Mouse (Mus musculus): ENCODE results near the gene Mea1.

The Mea1 gene

DNA sequence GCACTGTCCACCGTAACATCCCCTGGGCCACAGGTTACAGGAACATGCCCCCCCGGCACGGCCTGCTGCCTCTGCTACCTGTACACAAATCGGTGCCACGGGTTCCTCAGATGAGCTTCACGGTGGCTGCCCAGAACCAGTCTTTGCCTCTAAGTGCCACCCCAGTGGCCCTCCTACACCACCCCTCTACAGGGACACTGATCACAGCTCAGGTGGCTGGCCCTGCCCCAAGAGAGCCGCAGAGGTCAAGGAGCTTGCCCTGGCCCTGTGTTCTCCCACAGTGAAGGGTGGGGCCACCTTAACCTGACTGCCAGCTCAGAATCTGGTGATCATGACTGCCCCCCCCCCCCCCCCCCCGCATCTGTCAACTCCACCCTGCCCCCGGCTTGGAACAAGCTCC, at the start of gene Mea1:
Mea1 (plus strand) TSS at position 378 of the 400 bp plus-strand sequence.
- DNase-seq (ENCODE audit: low spot score in 2 of 2) = no peak

GRCm38 (mm10) chr17:46629685-46630441, 48.7 kb upstream of the Mea1 start:
- no peak for DNase-seq (ENCODE audit: low spot score in 2 of 2)

GRCm38 (mm10) chr17:46636831-46637523, 41.6 kb upstream of the Mea1 start:
- peak; percentile 59 for DNase-seq (ENCODE audit: low spot score in 2 of 2)

- no peak for DNase-seq (ENCODE audit: low spot score in 2 of 2)
These were observed 38.7 kb upstream of the Mea1 start for GRCm38 (mm10) chr17:46639929-46640328.

- no peak for DNase-seq (ENCODE audit: low spot score in 2 of 2)
These were observed 36.5 kb upstream of the Mea1 start for GRCm38 (mm10) chr17:46642060-46642459.

DNA sequence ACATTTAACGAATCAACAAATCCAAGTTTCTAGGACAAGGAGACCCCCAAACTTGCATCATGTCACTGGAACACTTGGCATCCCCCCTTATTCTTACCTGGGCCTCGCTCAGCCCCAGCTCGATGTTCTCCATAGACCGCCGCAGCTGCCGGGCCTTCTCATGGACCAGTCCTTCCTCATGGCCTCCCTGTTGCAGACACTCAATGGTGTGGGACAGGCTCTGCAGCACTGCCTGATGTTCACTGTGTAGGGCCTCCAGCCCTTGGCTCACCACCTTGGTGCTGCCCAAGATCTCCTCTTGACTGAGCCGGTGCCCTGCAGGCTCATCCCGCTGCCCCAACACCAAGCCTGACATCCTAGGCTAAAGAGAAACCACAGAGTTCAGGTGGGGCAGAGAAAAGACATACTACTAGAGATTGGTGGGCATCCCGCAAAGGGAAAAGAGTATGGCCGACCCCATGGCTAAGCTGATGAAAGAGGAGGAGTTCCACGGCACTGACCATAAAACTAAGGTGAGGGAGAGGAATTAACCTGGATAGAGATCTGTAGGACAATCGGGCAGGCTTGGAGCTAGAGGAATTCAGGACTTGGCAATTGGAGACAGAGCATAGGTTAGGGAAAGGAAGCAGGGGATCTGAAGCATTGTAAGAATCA, 34.3 kb upstream of the Mea1 start:
- DNase-seq (ENCODE audit: low spot score in 2 of 2) = no peak

GRCm38 (mm10) chr17:46644916-46645475, 33.6 kb upstream of the Mea1 start:
- no peak for DNase-seq (ENCODE audit: low spot score in 2 of 2)

DNA sequence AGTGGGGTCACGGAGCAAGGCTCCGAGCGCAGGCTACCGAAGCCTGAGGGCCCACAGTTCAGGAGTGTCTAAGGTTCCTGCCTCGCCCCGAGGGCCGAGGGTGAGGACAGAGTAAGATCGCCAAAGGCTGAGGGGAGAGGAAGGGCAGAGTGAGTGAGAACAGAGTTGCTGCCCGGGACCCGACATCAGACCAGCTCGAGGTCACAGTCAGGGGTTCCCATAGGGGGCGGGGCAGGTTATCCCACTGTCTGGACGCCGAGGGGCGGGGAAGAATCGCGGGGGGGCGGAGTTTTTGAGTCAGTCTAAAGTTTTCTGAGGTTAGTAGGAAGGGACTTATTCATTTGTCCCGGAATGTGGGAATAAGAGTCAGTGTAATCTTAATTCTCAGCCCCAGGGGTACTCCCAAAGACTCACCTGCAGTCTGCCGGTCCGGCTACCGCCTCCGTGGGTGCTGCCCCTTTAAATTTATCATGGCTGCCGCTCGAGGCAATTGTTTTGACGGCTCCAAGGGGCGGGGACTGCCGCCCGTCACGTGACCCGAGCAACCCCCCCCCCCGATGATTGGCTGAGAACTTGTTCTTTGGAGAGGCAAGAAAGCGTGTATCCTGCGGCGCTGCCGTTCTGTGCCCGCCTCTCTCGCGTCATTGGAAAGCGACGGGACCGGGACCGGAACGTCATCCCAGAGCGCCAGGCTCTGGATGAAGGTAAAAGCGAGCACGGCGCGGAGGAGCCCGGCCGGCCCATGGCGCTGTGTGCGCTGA, 32.9 kb upstream of the Mea1 start, which contains the start of the genes Klc4 and Mrpl2:
Klc4 (minus strand) TSS at position 462 of the 761 bp plus-strand sequence.
Mrpl2 (plus strand) TSS at position 669 of the 761 bp plus-strand sequence.
- peak; percentile 98 to 100 for DNase-seq (ENCODE audit: low spot score in 2 of 2)

DNA sequence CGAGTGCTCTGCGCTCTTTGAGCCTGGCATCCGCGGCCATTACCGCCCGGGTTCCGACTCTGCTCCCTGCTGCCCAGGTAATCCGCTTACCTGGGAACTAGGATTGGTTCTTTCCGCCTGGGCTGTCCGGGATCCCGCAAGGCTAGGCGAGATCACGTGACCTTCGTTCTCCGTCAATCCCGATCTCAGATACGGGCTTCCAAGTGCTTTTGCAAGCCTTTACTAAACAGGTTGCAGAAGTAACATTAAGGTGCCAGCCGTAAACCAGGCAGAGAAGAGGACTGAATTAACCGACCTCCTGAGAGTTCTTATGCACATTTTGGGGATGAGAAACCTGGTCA, 32.3 kb upstream of the Mea1 start:
- no peak for DNase-seq (ENCODE audit: low spot score in 2 of 2)

- no peak for DNase-seq (ENCODE audit: low spot score in 2 of 2)
These were observed 31.3 kb upstream of the Mea1 start for GRCm38 (mm10) chr17:46647279-46647678.

DNA sequence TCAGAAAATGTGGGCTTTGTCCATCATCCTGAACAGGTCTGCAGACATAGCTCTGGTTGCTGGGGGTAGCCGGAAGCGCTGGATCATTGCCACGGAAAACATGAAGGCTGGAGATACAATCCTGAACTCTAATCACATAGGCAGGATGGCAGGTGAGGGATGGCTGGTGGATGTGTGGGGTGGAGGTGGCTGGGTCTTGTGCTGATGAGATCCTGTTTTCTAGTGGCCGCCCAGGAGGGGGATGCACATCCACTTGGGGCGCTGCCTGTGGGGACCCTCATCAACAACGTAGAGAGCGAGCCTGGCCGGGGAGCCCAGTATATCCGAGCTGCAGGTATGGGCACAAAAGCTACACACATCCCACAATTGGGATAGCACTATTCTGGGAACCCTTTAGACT, 30.2 kb upstream of the Mea1 start:
- no peak for DNase-seq (ENCODE audit: low spot score in 2 of 2)

DNA sequence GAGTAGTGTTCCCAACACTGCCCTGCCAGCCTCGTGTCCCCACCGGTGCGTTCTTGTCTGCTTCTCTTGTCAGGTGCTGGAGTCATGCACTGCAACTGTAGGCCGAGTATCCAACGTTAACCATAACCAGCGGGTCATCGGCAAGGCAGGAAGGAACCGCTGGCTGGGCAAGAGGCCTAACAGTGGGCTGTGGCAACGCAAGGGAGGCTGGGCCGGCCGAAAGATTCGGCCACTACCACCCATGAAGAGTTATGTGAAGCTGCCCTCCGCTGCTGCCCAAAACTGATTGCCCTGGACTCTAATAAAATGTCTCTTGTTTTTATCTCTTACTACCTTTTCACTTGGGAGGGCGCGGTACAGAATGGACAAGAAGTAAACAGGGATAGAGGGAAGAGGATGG, 28.8 kb upstream of the Mea1 start:
- no peak for DNase-seq (ENCODE audit: low spot score in 2 of 2)

GRCm38 (mm10) chr17:46650232-46651031, 28.2 kb upstream of the Mea1 start, which contains the start of gene Cul7:
Gene Cul7 (plus strand): TSS chr17:46650337.
- DNase-seq (ENCODE audit: low spot score in 2 of 2) = peak; percentile 86 to 92

GRCm38 (mm10) chr17:46651292-46651691, 27.3 kb upstream of the Mea1 start:
- DNase-seq (ENCODE audit: low spot score in 2 of 2) = no peak

- DNase-seq (ENCODE audit: low spot score in 2 of 2) = no peak
These were observed 26.6 kb upstream of the Mea1 start for GRCm38 (mm10) chr17:46651755-46652547.

DNA sequence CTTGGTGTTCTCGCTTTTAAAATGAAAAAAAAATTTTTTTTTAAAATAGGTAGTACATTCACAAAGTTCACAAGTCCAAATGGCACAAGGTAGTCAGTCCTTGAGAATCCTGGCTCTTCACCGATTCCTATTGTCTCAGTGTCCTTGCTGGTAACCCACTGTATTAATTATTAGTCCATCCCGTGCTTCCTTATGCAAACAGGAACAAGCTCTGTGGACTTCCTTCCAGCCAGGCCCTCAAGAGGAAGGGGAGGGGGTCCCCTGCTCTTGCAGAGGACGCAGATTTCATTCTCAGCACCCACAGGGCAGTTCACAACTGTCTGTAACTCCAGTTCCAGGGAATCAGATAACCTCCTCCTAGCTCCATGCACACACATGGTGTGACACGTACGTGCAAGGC, 22.5 kb upstream of the Mea1 start:
- DNase-seq (ENCODE audit: low spot score in 2 of 2) = no peak

DNA sequence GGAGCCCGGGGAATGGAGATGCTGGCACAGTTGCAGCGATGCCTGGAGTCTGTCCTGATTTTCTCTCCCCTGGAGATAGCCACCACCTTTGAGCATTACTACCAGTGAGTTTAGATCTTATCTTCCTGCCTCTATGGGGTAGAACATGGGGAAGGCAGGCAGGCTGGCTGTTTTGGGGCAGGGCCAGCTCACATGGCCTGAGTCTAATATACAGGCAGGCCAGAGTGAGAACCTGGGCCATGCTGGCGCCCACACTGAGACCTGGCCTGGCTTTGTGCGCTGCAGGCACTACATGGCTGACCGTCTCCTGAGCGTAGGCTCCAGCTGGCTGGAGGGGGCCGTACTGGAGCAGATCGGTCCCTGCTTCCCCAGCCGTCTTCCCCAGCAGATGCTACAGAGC, 17.2 kb upstream of the Mea1 start:
- DNase-seq (ENCODE audit: low spot score in 2 of 2) = no peak

- no peak for DNase-seq (ENCODE audit: low spot score in 2 of 2)
These were observed 16.6 kb upstream of the Mea1 start for GRCm38 (mm10) chr17:46661981-46662380.

DNA sequence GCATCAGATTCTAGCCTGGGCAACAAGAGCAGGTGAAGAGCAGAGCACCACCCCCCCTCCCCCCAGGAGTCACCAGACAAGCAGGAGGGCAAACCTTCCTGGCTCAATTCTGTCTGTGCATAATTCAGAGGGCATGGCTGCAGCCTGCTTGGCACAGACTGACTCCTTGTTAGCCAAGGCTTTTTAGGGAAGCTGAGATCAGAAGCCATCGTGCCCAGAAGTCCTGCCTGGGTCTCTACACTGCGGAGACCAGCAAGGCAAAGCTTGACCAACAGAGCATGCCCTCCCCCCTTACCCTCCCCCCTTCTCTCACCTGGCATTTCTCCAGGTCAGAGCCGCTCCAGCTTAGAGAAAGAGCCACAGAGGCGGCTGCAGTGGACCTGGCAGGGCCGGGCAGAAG, 15.9 kb upstream of the Mea1 start:
- DNase-seq (ENCODE audit: low spot score in 2 of 2) = no peak

GRCm38 (mm10) chr17:46667712-46668111, 10.9 kb upstream of the Mea1 start:
- DNase-seq (ENCODE audit: low spot score in 2 of 2) = no peak
